Mouse (Mus musculus): Measurements from ENCODE around the gene Naa80.
A peak's percentile ranks its signal among the peaks of the same experiment; 100 is the strongest.

Gene Naa80

GRCm38 (mm10) chr9:107617461-107617860 is 38.8 kb downstream of the Naa80 start:
- DNase-seq (ENCODE audit: low read depth, low spot score) = no peak

GRCm38 (mm10) chr9:107618098-107618497 is 39.4 kb downstream of the Naa80 start:
- no peak for DNase-seq (ENCODE audit: low read depth, low spot score)

DNA sequence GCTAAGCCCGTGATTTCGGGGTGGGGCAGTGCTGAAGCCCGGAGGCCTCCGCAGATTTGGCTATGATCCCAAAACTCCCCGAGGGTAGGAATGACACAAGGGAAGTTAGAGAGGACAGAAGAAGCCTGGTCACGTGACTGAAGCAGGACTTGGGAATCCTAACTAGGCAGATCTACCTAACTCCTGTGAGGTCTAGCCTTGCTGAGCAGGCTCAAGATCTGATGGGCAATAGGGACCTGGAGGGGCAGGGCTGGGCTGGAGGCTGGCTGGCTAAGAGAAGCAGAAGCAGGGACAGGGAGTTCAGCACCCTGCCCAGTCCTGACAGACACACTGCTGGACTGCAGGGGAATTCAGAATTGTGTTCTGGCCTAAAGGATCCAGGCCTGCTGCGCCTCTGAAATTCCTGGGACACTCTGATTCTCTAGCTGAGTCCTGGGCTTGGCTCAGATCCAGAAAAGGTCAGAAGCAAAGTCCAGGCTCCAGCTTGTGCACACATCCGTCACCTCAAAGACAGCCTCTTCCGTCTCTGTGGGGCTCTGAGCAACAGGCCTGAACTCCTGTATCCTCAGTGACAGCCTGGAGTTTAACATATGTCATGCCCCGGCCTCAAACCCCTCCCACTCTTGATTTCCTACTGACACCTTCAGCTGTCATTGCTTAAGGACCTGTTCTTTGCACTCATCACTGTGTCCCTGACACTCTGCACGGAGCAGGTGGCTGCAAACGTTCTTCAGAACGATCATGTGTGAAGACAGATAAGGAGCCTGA is 40.3 kb downstream of the Naa80 start:
- DNase-seq (ENCODE audit: low read depth, low spot score) = no peak

- DNase-seq (ENCODE audit: low read depth, low spot score) = no peak
These were observed 40.8 kb downstream of the Naa80 start for GRCm38 (mm10) chr9:107619546-107619879.

- DNase-seq (ENCODE audit: low read depth, low spot score) = no peak
These were observed 42.3 kb downstream of the Naa80 start for GRCm38 (mm10) chr9:107620954-107621353.

GRCm38 (mm10) chr9:107624539-107624938 is 45.9 kb downstream of the Naa80 start:
- DNase-seq (ENCODE audit: low read depth, low spot score) = peak; percentile 61

GRCm38 (mm10) chr9:107624951-107625350 is 46.3 kb downstream of the Naa80 start:
- no peak for DNase-seq (ENCODE audit: low read depth, low spot score)

DNA sequence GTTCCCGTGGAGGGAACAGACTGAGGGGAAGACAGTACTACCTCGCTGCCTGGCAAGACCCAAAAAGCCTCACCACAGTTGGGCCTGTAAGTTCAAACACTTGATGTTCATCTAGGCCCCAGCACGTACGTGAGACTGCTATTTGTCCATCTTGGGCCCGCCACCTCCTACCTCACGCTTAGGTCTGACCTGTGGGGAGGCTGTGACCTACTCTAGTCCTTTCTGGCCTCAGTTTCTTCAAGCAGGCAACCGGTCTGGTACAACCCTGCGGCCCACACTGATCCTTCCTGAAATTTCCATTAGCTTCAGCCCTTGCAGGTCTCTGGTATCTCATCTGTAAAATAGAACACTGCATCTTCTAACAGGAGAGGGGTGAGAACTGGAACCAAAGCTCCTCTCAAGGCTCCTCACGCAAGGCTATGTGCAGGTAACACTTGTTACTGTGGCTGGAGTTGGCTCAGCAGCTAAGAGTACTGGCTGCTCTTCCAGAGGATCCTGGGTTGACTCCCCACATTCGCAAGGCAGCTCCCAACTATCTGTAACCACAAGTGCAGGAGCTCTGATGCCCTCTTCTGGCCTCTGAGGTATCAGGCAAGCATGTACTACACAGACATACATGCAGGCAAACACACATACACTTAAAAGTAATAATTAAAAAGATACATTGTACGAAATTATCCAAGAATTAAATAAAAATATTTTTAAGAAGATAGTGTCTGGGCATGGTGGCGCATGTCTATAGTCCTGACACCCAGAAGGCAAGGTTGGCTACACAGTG is 46.9 kb downstream of the Naa80 start:
- DNase-seq (ENCODE audit: low read depth, low spot score) = no peak

- DNase-seq (ENCODE audit: low read depth, low spot score) = no peak
These were observed 47.6 kb downstream of the Naa80 start for GRCm38 (mm10) chr9:107626158-107626843.

DNA sequence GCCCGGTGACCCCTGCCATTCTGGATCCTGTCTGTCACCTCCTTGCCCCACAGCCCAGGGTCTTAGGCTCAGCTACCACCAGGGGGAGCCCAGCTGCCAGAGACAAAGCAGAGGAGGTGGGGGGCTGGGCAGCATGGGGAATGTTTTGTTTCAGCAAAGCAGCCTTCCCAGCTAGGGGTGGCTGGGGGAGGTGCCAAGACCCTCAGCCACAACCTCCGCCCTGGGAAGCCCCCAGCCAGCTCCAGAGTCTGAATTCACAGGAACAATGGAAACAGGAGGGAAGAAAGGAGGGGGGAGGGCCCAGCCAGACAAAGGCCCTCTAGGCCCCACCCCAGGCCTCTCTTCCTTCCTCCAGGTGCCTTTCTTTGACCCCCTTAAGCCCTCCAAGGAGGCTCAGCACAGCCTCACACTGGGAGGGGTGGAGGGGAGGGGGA is 48.2 kb downstream of the Naa80 start:
- peak; percentile 99 for DNase-seq (ENCODE audit: low read depth, low spot score)

GRCm38 (mm10) chr9:107627387-107628255 is 48.9 kb downstream of the Naa80 start:
- no peak for DNase-seq (ENCODE audit: low read depth, low spot score)

- no peak for DNase-seq (ENCODE audit: low read depth, low spot score)
These were observed 50.2 kb downstream of the Naa80 start for GRCm38 (mm10) chr9:107628721-107629410.

DNA sequence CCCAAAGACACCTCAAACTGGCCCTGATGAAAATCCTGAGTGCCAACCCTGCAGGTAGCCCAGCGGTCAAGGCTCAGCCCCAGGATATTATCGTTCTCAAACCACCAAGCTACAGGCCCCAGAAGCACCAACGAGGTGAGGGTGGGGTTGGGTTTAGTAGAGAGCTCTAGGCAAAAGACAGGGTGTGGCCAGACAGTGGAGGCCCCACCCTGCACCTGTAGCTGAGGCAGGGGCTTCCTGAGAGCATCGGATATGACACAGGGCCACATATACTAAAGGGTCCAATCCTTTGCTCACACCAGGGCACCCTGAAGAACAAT is 50.7 kb downstream of the Naa80 start:
- DNase-seq (ENCODE audit: low read depth, low spot score) = peak; percentile 69

DNA sequence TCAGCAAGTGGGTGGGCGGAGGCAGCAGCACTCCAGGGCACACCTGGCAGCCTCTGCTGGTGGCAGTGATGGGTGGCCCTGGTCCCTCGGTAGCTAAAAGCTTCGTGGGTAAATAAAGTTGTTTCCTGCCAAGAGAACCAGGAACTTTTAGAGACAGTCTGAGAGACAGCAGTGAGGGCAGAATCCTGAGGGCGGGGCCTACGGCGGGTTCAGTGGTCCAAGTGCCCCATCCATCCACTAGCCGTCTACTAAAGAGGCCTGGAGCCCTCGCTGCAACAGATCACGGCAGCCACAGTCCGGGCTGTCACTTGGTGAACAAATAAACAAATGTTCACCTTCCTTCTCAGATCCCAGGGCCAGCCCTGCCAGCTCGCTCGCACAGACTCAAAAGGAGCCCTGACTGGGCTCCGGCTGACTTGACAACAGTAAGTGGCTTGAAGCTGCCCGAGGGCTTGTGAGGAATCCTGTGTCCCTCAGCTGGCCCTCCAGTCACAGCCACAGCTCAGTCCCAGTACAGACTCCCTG is 51.3 kb downstream of the Naa80 start:
- no peak for DNase-seq (ENCODE audit: low read depth, low spot score)

DNA sequence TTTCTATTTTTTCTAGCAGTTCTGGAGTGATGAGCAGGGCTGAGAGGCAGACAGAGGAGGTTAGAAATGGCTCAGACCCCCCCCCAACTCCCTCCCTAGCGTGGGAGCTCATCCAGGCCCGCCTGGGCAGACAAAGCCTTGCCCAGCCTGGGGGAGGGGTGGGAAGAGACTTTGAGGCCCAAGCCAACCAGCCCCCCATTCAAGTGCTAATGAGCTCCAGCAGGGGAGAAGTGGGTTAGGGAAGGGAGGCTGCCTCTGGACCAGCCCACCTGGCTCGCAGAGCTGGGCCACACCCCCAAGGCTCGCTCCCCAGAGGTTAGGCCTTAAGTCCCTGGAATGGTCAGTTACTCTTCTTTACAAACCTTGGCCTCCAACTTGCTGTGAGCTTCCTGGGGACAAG is 51.9 kb downstream of the Naa80 start:
- peak; percentile 98 for DNase-seq (ENCODE audit: low read depth, low spot score)

DNA sequence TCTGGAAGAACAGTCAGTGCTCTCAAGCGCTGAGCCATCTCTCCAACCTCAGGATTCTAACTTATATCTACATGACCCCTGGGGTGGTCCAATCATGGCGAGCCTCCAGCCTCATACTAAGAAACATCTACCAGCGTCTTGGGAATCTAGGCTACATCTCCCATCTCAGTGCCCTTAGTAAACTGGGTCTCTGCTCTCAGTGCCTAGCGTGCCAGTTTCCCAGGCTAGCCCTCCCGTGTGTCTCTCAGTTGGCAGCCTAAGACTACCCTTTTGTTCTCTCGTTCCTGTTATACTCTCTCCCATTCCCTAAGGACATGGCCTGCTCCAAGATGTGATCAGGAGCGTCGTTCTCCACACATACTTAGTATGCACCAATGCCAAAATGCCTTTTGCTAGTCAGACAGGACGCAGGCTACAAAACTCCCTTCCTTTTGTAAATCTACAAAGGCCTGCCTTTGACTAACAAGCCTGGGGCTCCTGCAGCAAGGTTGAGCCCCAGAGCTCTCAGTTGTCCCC is 52.7 kb downstream of the Naa80 start:
- no peak for DNase-seq (ENCODE audit: low read depth, low spot score)

GRCm38 (mm10) chr9:107631861-107632260 is 53.2 kb downstream of the Naa80 start:
- no peak for DNase-seq (ENCODE audit: low read depth, low spot score)

GRCm38 (mm10) chr9:107632478-107632877 is 53.8 kb downstream of the Naa80 start:
- no peak for DNase-seq (ENCODE audit: low read depth, low spot score)

DNA sequence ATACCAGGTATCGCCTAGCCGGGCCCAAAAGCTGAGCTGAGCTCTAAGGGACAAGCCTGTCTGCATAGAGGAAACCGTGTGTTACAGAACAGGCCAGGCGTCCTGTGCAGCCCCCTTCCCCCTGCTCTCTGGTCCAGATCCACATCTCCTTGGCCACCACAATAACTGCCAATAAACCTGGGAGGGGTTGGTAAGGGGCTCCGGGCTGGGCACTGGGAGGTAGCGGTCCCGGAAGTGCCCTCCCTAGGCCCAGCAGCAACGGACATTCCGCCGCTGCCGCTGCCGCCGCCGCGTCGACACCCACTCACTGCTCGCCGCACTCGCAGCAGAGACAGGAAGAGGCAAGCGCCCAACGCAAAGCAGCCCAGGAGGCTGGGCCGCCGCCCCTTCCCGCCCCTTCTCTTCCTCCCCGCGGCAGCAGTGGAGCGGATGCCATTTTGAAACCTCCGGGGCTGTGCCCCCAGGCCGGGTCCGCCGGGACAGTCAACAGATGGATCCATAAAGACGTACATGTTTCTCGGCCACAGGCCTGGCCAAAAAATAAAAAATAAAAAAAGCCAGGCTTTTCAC is 54.5 kb downstream of the Naa80 start:
- peak; percentile 62 for DNase-seq (ENCODE audit: low read depth, low spot score)
